Mouse (Mus musculus): Measurements from ENCODE around the gene Nedd9. TPM values are rescaled to one million over a fixed set of nuclear protein-coding genes. Genes with fewer than 3 reads are reported as not detected.

The Nedd9 gene
- total RNA-seq, 2 experiments from 2014 or later, result 21.3 to 28.0 TPM

DNA sequence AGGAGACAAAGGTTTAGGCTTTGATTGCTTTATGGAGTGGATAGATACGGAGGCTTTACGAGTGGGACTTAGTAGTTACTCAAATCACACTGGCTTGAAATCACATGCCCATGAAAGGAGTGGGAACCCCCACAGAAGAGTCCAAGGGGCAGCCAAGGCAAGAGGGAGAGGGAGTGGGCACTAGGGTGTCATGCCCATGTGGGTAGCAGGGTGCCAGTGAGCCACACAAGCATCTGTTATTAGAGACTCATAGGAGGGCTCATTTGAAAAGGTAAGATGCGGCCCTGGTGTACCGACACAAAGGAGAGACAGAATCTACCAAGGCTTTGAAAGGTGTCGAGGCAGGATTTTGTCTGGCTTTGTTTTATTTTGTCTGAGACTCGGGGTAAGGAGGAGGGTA, 132.6 kb downstream of the Nedd9 start:
- no peak for DNase-seq
- intact Hi-C loops (cut with DNase I), result no loop called here

DNA sequence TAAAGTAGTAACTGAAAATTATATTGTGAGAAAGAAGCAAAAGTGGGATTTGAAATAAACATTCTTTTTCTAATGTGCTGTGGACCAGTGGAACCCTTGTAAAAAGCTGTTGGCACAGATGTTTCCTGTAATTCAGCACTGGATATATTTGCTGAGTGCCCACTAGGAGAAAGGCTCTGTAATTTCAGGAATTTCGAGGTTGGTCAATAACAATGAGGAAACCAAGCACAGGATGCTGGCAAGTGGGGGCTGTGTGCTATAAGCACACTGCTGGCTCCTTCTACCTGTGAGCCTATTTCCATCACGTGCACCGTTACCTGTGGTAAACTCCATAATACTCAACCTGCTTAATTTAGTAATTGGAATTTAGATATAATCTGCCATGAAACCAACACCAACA, 133.5 kb downstream of the Nedd9 start:
- no peak for DNase-seq
- intact Hi-C loops (cut with DNase I), result no loop called here

DNA sequence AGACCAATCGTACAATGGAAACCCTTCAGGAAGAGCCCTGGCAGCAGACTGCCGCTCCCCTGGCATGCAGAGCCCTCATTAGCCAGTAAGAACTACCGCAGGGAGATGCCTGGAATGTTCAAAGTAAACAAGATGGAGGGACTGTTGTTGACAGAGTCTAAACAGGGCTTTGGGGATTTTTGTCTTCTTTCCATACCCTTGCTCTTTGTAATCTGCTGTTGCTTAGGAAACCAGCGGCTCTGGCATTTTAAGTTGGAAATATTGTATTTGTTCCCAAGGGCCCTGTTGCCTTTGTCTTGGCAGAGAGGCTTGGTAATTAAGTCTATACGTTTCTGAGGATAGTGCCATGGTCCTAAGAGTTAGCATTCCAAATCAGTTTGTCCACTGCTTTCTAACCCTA, 134.8 kb downstream of the Nedd9 start:
- intact Hi-C loops (cut with DNase I), result no loop called here
- DNase-seq, result no peak

DNA sequence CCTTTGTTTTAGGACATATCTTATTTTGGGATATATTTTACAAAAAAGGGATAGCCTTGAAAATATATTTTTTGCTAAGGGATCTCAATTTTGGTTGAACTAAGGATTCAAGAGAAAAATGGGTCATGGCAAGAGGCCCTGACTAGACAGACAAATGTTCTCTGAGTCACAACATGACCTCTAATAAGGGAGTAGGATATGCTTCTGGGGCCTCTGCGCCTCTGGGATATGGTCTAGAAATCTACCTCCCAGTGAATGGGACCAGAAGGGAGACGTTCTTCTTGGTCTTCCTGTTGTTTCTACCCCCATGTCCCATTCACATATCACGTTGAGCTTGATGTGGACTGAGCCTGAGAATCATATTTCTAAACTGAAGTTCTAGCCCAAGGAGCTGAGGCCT, 136.6 kb downstream of the Nedd9 start:
- intact Hi-C loops (cut with DNase I), result no loop called here
- no peak for DNase-seq

DNA sequence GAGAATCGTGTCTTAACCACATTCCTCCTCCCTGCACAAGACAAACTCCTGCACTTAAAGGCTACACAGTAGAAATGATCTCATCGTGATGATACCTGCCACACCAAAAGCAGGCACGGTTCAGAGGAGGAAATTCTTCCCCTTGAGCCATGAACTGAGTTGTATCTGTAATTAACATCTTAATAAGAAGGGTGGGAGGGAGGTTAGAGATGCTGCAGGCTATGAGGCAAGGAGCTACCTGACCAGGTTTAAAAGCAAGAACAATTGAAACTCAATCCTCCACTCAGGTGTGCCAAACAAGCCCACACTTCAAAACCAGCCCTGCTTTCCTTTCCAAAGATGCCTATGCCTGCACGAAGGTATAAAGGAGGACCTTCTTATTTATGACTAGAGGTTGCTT, 137.4 kb downstream of the Nedd9 start:
- intact Hi-C loops (cut with DNase I), result no loop called here
- DNase-seq, result no peak

DNA sequence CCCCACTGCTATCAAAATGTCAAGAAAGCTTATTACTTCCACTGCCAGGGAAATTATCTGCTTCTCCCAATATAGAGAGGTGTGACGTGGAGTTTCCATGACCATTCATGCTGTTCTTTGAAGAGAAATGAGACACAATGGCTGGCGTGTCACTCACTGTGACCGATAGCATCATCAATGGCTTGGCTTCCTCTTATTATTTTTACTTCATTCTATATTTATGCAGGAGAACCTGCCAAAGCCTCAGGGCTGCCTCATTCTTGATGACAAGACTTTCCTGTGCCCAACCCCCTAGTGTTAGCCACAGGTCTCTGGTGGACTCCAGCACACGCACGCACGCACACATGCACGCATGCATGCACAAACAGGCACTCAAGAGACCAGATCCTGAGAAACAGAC, 141.4 kb downstream of the Nedd9 start:
- intact Hi-C loops (cut with DNase I), result loop anchor here (2.0 kb wide), 1 partner anchor 121 kb away; no protein-coding TSS in a partner anchor
- DNase-seq, result peak; percentile 35 to 54

DNA sequence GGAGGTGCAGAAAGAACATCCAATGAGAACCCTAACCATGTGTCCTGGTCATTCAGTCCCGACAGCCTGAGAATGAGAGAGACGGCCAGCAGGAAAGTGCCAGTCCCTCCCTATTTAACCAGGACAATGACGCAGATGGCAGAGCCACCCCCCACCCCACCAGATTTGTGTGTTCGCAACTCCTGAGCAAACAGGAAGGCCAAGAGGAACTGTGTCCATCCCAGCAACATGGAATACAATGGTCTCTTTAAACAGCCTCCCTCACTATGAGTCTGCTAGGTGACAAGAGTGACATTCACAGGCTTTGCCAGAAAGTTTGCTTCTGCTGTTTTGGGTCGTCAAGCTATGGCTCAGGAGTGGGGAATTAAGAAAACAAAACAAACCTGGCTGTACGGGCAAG, 141.9 kb downstream of the Nedd9 start:
- intact Hi-C loops (cut with DNase I), result no loop called here
- DNase-seq, result no peak

DNA sequence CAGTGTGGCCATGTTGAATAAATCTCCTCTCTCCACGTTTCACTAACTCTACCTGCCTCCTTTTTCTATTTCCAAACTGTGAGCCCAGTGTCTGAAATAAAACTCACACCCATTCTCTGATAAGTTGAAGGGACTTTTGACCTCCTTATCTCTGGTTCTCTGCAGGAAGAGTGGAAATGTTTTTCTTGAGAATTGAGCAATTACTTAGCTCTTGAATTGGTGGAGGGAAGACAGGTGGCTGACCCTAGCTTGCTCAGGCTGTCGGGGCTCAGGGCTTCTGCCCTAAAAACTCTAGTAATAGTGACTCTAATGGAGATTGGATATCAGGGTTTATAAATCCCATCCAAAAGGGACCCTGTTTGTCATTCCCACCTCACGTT, 143.3 kb downstream of the Nedd9 start:
- no peak for DNase-seq
- intact Hi-C loops (cut with DNase I), result no loop called here

DNA sequence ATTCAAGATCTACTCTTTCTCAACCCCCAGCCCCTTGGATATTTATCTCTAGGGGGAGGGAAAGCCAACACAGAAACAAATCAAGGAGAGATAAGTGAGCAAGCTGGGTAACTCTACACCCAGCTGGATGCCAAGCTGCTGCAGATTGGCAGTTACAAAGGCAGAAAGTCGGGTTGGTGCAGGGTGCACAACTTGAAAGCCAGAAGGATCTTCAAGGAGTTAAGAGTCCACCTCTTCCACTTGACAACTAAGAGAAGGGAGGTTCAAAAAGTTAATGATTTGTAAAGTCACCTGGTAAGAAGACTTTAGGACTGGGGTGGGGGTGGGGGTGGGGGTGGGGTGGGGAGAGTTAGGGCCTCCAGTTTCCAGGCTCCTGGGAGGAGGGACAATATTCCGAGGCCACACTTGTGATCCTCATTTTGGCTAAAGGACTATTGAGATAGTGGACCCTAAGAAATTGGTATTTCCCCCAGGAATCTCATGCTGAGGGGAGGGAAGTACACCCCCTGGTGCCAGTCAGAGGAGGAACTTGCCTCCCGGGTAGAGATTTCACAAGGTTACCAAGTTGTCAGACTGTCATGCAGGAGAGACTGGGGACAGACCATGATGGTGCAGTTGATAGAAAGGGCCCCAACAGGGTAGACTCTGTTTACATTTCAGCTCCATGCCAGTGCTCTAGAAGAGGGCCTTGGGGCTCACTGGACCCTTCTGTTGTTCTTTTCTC, 143.8 kb downstream of the Nedd9 start:
- DNase-seq, result no peak
- intact Hi-C loops (cut with DNase I), result no loop called here

DNA sequence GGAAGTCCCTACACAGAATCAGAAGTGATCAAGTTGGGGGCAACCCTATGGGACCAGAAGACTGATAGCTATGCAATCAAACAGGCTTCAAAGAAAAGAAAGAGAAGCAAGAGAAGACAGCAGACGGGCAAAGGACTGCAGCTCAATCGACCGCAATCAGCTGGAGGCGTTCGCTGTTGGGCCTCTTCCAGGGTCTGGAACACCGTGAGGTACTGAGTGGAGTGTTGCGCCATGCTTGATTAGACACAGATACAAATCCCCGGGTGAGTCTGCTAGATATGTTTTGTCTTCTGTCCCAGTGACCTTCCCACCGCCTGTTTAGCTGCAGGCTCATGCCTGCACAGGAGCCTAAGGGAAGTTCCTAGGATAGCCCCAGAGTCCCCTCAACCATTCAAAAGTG, 145.7 kb downstream of the Nedd9 start:
- intact Hi-C loops (cut with DNase I), result no loop called here

DNA sequence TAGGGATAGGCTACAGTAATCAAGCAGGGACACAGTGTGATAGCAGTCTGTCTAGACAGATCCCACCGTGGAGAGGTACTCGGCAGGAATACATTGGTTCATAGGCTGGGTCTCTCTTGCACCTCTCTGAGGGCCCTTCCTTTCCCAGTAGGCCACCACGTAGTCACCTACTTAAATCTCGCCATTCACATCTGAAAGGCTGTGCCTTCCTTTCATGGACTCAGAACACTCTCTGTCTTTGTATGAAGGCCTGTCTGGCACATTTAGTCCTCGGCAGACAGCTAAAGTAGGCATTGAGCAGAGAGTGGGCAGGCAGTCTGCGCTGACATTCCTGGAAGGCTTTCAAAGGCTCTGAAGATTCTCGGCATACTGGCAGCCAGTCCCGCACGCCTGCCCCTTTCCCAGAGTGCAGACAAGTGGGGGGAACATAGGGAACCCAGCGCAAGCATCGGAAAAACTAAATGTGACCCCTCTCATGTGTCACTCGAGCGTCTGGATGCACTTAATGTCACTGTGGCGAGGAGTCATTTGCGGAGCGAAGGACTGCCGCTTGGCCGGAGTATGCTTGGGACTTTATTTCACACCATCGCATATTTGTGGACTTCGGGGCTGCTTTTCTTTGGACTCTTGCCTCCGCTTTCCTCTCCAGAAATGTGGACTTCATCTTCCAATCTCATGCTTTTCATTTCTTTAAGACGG, 147.4 kb downstream of the Nedd9 start:
- DNase-seq, result peak; percentile 37 to 68
- intact Hi-C loops (cut with DNase I), result no loop called here

More for the DNA sequence above, 145.7 kb downstream of the Nedd9 start:
- DNase-seq, result peak; percentile 50 to 68

DNA sequence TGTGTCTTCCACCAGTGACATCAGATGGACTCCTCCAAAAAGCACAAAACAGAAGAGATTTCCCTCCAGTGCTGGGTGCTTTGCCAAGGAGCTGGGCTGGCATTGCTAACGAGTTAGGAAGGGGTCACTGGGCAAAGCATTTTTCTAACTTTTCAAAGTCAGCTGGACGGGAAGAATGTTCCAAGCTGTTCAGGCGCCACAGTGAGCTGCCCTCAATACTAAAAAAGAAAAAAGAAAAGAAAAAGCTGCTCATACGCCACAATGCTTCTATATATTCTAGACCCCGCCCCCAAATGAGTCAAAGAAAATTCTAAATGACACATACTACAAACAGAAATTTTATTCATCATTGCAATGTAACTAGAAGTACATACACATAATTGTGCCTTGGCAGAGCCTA, 148.0 kb downstream of the Nedd9 start:
- no peak for DNase-seq
- intact Hi-C loops (cut with DNase I), result no loop called here

DNA sequence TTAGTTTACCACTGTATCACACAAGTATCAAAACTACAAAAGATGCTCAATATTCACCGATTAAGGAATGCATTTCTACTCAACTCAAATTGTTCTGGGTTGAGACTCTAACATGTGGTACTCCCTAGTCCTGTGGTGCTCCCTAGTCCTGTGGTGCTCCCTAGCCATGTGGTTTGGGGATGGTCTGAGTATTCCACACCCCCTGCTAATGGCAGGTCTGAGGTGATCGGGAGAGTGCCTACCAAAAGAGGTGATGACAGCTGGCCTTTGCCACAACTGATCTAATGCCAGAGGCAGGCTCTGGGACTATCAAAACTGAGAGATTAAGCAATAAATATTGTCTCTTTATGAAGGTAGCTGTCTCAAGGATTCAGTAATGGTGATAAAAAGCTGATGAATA, 149.8 kb downstream of the Nedd9 start:
- DNase-seq, result no peak
- intact Hi-C loops (cut with DNase I), result no loop called here

DNA sequence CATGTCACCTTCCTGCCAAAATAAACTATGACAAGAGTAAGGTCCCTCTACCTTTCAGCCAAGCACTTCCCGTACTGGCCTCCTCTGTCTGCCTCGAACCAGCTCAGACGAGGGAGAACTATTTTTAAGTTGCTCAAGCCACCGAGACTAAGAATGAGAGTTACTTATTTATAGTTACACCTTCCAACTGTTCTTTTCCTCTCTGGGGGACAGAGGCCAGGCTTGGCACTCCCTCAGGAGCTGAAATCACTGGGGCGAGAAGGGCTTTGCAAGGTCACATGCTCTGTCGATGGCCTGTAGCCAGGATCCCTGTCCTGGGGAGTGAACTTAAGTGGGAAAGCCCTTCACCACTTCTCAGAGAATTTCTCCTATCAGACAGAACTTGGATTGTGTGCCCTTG, 150.9 kb downstream of the Nedd9 start:
- DNase-seq, result peak; percentile 84 to 85
- intact Hi-C loops (cut with DNase I), result no loop called here

DNA sequence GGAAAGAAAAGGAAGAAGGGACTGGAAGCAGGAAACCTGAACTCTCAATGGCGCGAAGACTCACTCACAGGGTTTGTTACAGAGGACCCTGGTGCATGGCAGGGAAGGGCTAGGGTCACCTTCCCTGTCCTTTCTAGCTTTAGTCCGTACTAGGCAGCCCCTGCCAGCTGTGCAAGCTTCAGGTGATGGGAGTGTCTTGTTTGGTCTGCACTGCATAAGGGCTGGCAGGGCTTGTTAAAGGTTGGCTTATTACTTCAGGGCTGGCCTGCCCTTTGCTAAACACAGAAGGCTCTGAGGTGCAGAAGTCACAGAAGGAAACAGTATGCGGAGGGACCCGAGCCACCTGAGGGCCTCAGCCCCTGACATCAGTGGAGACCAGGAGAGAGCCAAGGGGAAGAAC, 151.4 kb downstream of the Nedd9 start:
- DNase-seq, result no peak

DNA sequence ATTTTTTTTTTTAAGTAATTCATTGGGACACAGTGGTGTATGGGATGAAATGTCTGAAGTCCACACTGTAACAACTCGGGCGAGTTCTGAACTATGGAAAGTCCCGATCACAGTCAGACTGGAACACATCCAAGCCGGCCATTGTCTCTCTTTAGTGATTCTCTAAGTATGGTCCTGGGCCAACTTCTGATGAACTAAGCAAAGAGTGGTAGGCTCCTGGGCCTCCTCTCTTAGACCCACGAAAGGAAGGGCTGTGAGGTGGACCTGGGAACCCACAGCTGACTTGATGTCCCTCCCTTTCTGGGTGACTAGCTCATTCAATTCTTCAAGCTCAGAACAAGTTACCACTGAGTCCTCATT, 152.5 kb downstream of the Nedd9 start:
- intact Hi-C loops (cut with DNase I), result no loop called here
- peak in 1 of 2 experiments; percentile 67 for DNase-seq

More for the DNA sequence above, 151.4 kb downstream of the Nedd9 start:
- intact Hi-C loops (cut with DNase I), result no loop called here

DNA sequence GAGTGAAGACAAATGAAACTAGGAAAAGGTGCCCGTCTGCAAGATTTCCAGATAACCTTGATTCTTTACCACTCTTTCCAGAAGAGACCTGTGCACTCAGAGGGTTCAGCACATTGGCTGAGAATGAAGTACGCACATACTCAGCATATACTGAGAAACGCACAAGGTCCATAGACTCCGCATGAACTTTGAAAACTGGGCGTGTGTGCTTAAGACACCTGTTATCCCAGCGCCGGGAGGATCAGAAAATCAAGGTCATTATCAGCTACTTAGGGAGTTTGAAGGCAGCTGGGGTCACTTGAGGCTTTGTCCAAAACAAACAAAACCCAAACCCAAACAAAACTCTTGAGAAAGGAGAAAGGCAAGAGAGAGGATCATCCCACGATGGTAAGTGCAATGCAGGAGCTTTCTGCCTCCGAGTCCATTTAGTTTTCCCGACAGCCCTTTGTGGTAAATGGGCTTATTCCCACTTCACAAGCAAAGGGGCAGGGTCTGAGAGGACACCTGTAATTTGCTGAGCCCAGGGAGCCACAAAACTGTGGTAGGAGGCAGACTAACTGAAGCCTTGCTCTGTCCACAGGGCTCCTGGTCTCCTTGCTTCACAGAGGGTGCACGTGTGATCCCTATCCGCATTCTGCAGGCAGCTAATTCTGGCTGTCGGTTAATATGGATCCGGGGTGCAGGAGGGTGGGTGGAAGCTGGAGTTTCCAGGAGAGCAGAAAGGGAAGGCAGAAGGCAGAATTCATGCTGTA, 153.1 kb downstream of the Nedd9 start:
- no peak for DNase-seq
- intact Hi-C loops (cut with DNase I), result no loop called here

DNA sequence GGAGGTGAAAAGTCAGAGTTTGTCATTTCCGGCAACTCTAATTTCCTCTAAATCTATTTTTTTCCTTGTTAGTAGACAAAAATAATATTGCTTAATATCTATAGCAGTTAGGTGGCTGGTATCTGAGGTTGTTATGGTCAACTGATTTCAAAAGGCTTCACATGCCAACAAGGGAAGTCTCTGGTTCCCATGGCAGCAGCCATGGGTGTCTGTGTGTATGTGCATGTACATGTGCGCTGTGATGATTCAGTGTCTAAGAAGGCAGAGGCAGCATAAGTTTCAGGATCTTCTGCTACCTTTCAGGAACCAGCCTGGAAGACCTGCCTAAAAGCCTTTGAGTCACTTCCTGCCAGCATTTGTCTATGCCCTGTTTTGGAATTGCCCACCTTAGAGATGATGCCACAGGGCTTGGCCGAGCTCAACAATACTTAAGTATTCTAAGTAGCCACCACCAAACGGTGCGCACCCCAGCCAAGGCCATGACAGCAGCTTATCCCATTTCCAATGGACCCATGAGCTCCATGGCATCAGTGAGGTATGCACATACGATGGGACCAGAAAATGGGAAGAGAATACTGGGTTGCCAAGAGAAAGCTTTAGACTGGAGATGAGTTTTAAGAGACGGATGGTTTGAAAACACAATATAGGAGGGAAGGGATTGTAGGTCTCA, 155.4 kb downstream of the Nedd9 start:
- DNase-seq, result no peak
- intact Hi-C loops (cut with DNase I), result loop anchor here (2.0 kb wide), 1 partner anchor 27 kb away; no protein-coding TSS in a partner anchor

DNA sequence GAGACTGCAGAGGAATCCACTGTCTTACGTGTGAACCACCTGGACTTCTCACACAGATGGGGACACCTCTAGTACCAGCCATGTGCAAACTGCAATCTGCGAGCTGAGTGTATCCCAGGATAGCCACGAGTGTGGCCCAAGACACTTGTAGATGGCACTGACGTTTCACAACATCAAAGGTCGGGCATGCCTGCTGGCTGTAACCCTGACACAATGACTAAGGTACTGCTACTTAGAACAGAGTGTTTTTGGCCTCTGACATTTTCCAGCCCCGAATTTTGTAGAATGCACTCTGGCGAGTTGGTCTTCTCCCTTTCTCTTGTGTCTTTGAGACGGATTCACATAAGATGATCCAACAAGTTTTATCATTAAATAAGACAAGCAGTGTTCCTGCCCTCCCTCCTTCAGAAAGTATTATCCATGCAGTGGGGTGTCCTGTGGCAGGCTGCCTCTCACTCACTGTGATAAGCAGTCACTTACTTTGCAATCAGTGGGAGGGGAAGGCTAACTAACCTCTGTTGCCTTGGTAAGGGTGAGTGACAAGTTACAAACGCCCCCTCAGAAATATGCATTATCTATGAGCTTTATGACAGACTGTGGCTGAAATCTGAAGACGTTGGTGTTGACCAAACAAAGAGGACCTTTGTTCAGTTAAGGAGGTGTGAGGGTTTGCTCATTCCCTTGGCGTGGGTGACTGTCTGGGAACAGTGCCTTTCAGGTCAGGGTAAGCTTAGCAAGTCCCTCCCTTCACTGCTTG, 156.4 kb downstream of the Nedd9 start:
- intact Hi-C loops (cut with DNase I), result loop anchor here (2.0 kb wide), 1 partner anchor 26 kb away; no protein-coding TSS in a partner anchor
- DNase-seq, result no peak

DNA sequence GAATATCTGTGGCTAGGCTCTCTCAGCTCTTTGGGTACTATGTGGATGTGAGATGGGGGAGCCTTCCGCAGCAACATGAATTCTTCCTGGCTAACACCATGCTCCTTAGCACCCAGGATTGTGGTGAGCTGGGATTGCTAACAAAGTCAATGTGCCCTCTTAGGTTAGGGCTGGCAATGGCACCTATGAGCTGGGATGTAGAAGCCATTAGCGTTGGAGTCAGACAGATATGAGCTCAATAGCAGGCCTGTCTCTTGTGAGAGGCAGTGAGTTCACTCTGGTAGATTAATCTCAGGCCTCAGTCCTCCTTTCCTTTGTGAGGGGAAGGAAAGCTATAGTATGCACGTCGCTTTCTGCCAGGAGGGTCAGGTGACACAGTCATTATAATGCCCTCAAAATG, 157.1 kb downstream of the Nedd9 start:
- DNase-seq, result no peak
- intact Hi-C loops (cut with DNase I), result loop anchor here (2.0 kb wide), 1 partner anchor 25 kb away; no protein-coding TSS in a partner anchor

All from heart, postnatal 36 days (tissue).